ENCODE assay signal across 17 mouse cellular contexts in the genomic region with DNA sequence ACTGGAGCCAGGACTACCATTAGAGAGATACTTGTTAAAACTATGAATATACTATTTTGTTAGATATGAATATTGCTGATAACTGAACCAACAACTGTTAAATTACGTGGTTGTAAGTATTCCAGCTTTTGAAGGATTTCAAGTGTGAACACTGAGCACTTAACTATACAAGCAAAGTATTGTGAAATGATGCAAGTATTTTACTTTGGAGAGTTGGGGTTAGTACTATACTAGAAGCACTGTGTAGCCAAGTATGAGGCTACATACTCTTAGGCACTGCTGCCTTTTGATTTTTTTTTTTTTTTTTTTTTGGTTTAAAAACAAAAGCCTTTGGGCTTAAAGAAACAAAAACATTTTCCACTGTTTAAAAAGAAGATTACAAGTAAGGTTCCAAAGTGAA.
"Had no signal": no experiment of that assay in that cellular context is flagged by ENCODE, and none has a peak within 500 bp of the region (broad histone marks: within the 10 kb centered on the region; RNA-seq: fewer than 3 reads in every experiment).

No protein-coding gene starts in this region.

- H3K4me3 ChIP-seq: liver, embryonic 13.5 days; liver, embryonic 15.5 days; megakaryocyte, embryonic 14.5 days; midbrain, embryonic 13.5 days; midbrain, embryonic 15.5 days; neural tube, embryonic 12.5 days; stomach, embryonic 15.5 days had no signal

- H3K27me3 ChIP-seq: liver, embryonic 13.5 days; liver, embryonic 15.5 days; megakaryocyte, embryonic 14.5 days; midbrain, embryonic 13.5 days; midbrain, embryonic 15.5 days; neural tube, embryonic 12.5 days; stomach, embryonic 15.5 days had no signal

- DNase-seq: liver; liver, embryonic 13.5 days; liver, postnatal 0 days; right cerebral cortex, postnatal 14 days; thymus, adult 2 months; thymus, postnatal 25 days; thymus, postnatal 4 days had no signal

- H3K9ac ChIP-seq: liver, embryonic 13.5 days; liver, embryonic 15.5 days; liver, postnatal 0 days; midbrain, embryonic 13.5 days; midbrain, embryonic 15.5 days; neural tube, embryonic 12.5 days; stomach, embryonic 15.5 days had no signal

- ATAC-seq: liver, postnatal 0 days; midbrain, embryonic 13.5 days; midbrain, embryonic 15.5 days had no signal

- H3K9me3 ChIP-seq: liver, embryonic 13.5 days; liver, embryonic 15.5 days; megakaryocyte, embryonic 14.5 days; midbrain, embryonic 13.5 days; midbrain, embryonic 15.5 days; neural tube, embryonic 12.5 days; stomach, embryonic 15.5 days had no signal

- H3K36me3 ChIP-seq: liver, embryonic 13.5 days; liver, embryonic 15.5 days; midbrain, embryonic 13.5 days; midbrain, embryonic 15.5 days; neural tube, embryonic 12.5 days; stomach, embryonic 15.5 days had no signal

- H3K4me2 ChIP-seq: liver, embryonic 11.5 days; liver, embryonic 13.5 days; liver, embryonic 15.5 days; midbrain, embryonic 11.5 days; midbrain, embryonic 13.5 days; midbrain, embryonic 15.5 days; neural tube, embryonic 12.5 days; stomach, embryonic 15.5 days had no signal

- H3K27ac ChIP-seq: liver, embryonic 13.5 days; liver, embryonic 15.5 days; macrophage; midbrain, embryonic 13.5 days; midbrain, embryonic 15.5 days; neural tube, embryonic 12.5 days; stomach, embryonic 15.5 days; stomach, postnatal 0 days had no signal

- H3K4me1 ChIP-seq: liver, embryonic 13.5 days; liver, embryonic 15.5 days; midbrain, embryonic 13.5 days; neural tube, embryonic 12.5 days; stomach, embryonic 15.5 days had no signal
